Mouse (Mus musculus) adrenal gland, postnatal 36 days (tissue): ENCODE measurements around the gene Gm10837. TPM values are rescaled to one million over a fixed set of nuclear protein-coding genes. Genes with fewer than 3 reads are reported as not detected.

ENCODE experiments used
- DNase-seq, 2 experiments: peaks; one replicate each; pipeline ENCODE4 v3.0.0; 2021; ENCODE audit warnings: mixed read lengths in 1 of 2
- total RNA-seq, 2 experiments: library from RNA; stranded (reverse); gene quantifications; 2 replicates each; pipeline ENCODE4 v1.2.3; 2021

Gene Gm10837
- total RNA-seq, 2 experiments from 2014 or later, result not detected

- DNase-seq, result peak; percentile 98
Measured at GRCm38 (mm10) chr14:122534017-122534924, 43.9 kb downstream of the Gm10837 start, which contains the start of gene Pcca. TSS of gene Pcca (plus strand) at chr14:122534324.

- DNase-seq, result no peak
Measured at GRCm38 (mm10) chr14:122535986-122536385, 45.6 kb downstream of the Gm10837 start.

Other genes with a start within 250 kb of the Gm10837 start
- not detected for gene Gm5089, start 39.5 kb upstream of the Gm10837 start, total RNA-seq
- gene Zic5, start 24.9 kb upstream of the Gm10837 start, total RNA-seq, result not detected
- under 1 TPM in 1 of 2 experiments, not detected in 1; 0.13 TPM for gene Zic2, start 15.2 kb upstream of the Gm10837 start, total RNA-seq
- 100 to 1,000 TPM; 128 to 156 TPM for gene Pcca, start 43.7 kb downstream of the Gm10837 start, total RNA-seq